Mouse (Mus musculus): ENCODE results near the gene Olfr433. TPM values are rescaled to one million over a fixed set of nuclear protein-coding genes. Genes with fewer than 3 reads are reported as not detected.

Olfr433 gene
- polyA plus RNA-seq, 1 experiment from 2014 or later: not detected

DNA sequence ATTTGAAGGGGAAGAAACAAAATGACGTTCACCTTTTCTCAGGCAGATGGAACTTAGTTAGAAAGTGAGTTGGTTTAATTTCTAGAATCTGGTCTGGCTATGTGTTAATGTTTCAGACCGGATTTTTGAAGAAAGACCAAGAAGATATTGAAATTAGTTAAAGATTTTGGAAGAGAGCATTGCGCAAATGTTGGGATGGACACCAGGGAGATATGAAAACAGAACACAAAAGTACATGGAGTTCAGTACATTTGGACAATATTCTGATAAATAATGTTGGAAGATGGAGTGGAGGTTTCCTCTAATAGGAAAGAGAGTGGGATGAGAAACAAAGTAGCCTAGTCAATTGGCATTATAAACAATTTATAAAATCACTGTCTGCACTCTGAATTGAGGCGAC, 11.0 kb downstream of the Olfr433 start:
- Histone ChIP-seq H3K36me3 (ENCODE audit: control insufficient read depth, insufficient read depth) (no peaks in the 10 kb centered on the region), H3K27me3 (replicated peaks; ENCODE audit: control insufficient read depth, insufficient read depth, low read length) (no peaks in the 10 kb centered on the region), H3K4me1 (replicated peaks; ENCODE audit: control insufficient read depth, insufficient read depth, low read length) (no peaks in the 10 kb centered on the region), H3K27ac (ENCODE audit: low read depth, low read length) (no peak overlapping the region), H3K9ac (ENCODE audit: low read depth, low read length) (no peak overlapping the region), H3K9me3 (ENCODE audit: control insufficient read depth) (no peaks in the 10 kb centered on the region), H3K4me2 (replicated peaks; ENCODE audit: low read depth) (no peak overlapping the region), H3K4me3 (ENCODE audit: low read depth, low read length) (no peak overlapping the region)
- no peak for TF ChIP-seq CTCF (IDR thresholded peaks at IDR 0.05; ENCODE audit: low read depth)
- no peak for ATAC-seq
- WGBS: 85% methylated on average over 4 of the region's 4 CpGs

DNA sequence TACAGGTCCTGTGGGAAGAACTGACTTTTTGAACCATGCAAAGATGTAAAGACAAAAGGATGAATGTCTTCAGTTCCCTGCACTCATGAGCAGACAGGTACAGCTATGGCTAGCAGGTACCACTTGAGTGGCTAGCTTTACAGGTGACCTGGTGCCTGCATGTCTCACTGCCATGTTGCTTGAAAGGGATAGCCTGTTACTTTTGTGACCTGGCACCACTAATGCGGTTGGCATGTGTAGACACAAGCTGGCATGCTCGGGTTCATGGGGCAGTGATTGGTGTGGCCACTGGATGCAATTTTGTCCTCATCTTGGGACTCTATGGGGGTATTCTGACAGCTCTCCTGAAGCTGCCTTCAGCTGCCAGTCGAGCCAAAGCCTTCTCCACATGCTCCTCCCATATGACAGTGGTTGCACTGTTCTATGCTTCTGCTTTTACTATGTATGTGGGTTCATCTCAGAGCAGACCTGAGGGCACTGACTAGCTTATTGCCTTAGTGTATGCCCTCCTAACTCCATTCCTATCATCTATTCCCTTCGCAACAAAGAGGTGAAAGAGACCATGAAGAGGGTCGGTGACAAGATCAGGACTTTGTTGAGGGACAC, 11.5 kb downstream of the Olfr433 start:
- TF ChIP-seq CTCF (IDR thresholded peaks at IDR 0.05; ENCODE audit: low read depth): no peak
- H3K27ac ChIP-seq (ENCODE audit: low read depth, low read length): no peak overlapping the region
- no peak overlapping the region for H3K4me3 ChIP-seq (ENCODE audit: low read depth, low read length)
- H3K4me1 ChIP-seq (replicated peaks; ENCODE audit: control insufficient read depth, insufficient read depth, low read length): no peaks in the 10 kb centered on the region
- no peaks in the 10 kb centered on the region for H3K36me3 ChIP-seq (ENCODE audit: control insufficient read depth, insufficient read depth)
- no peaks in the 10 kb centered on the region for H3K9me3 ChIP-seq (ENCODE audit: control insufficient read depth)
- no peak overlapping the region for H3K4me2 ChIP-seq (replicated peaks; ENCODE audit: low read depth)
- WGBS: 83% methylated on average over 5 of the region's 5 CpGs
- ATAC-seq: no peak
- H3K9ac ChIP-seq (ENCODE audit: low read depth, low read length): no peak overlapping the region
- no peaks in the 10 kb centered on the region for H3K27me3 ChIP-seq (replicated peaks; ENCODE audit: control insufficient read depth, insufficient read depth, low read length)

DNA sequence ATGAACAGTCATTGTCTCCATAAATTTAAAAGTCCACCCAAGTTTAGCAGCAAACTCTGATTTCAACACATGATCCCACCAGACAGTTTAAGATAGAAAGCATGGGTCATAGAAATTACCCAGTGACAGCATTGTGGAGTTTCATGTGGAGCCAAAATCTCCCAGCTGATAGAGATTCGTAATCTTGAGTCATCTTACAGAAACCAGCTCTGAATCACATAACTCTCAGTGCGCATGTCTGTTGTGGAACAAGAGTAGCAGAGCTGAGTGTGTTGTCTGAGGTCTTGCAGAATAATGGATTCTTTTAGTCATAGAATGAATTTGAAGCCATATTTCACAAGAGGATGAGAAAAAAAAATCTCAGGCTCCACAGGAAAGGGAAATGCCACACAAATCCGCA, 12.5 kb downstream of the Olfr433 start:
- Histone ChIP-seq H3K9me3 (ENCODE audit: control insufficient read depth) (no peaks in the 10 kb centered on the region), H3K4me1 (replicated peaks; ENCODE audit: control insufficient read depth, insufficient read depth, low read length) (no peaks in the 10 kb centered on the region), H3K36me3 (ENCODE audit: control insufficient read depth, insufficient read depth) (no peaks in the 10 kb centered on the region)

DNA sequence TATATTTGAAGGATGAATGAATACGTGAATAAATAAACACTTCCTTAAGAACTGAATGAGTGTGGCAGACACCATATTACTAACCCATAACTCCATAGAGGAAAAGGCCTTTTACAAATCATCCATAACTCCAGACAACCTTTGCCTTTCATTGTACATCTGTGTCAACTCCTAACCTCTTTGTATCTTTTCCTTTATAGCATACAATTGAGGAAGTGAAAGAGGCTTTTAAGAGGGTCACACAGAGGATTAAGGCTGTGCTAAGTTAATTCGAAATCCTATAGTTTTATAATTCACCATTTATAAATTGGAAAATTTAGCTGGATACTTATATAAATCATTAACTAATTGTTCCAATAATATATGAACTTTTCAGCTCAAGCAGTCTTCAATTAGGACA, 14.7 kb downstream of the Olfr433 start:
- no peak overlapping the region for H3K4me2 ChIP-seq (replicated peaks; ENCODE audit: low read depth)
- no peak for ATAC-seq
- H3K9me3 ChIP-seq (ENCODE audit: control insufficient read depth): no peaks in the 10 kb centered on the region
- H3K27ac ChIP-seq (ENCODE audit: low read depth, low read length): no peak overlapping the region
- TF ChIP-seq CTCF (IDR thresholded peaks at IDR 0.05; ENCODE audit: low read depth): no peak
- no peaks in the 10 kb centered on the region for H3K27me3 ChIP-seq (replicated peaks; ENCODE audit: control insufficient read depth, insufficient read depth, low read length)
- H3K36me3 ChIP-seq (ENCODE audit: control insufficient read depth, insufficient read depth): no peaks in the 10 kb centered on the region
- no peak overlapping the region for H3K9ac ChIP-seq (ENCODE audit: low read depth, low read length)
- no peaks in the 10 kb centered on the region for H3K4me1 ChIP-seq (replicated peaks; ENCODE audit: control insufficient read depth, insufficient read depth, low read length)
- no peak overlapping the region for H3K4me3 ChIP-seq (ENCODE audit: low read depth, low read length)
- 71% methylated on average over 2 of the region's 2 CpGs for WGBS

More for the DNA sequence above, 12.5 kb downstream of the Olfr433 start:
- Histone ChIP-seq H3K27me3 (replicated peaks; ENCODE audit: control insufficient read depth, insufficient read depth, low read length) (no peaks in the 10 kb centered on the region), H3K4me3 (ENCODE audit: low read depth, low read length) (no peak overlapping the region), H3K9ac (ENCODE audit: low read depth, low read length) (no peak overlapping the region), H3K4me2 (replicated peaks; ENCODE audit: low read depth) (no peak overlapping the region), H3K27ac (ENCODE audit: low read depth, low read length) (no peak overlapping the region)
- TF ChIP-seq CTCF (IDR thresholded peaks at IDR 0.05; ENCODE audit: low read depth): no peak
- no peak for ATAC-seq
- 72% methylated on average over 3 of the region's 3 CpGs for WGBS

DNA sequence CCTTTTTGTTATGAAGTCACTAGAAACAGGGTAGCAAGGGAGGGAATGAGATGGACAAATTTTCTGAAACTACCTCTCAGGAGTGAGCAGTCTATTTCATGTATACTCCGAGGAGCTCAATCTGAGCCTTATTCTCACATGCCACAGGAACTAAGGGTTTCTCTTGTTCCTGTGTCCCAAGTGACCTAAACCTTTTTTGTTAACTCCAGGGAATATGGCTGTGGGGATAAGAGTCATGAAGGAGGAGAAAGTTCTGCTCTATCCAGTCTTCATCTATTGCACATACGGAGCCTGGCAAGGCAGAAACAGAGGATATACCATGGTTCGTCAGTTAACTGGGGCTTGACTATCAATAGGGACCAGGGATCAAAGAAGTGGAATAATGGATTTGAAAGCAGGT, 25.8 kb downstream of the Olfr433 start, which contains the start of gene Olfr430:
Gene Olfr430 (plus strand): TSS at position 301 of the 400 bp plus-strand sequence.
- H3K27me3 ChIP-seq (replicated peaks; ENCODE audit: control insufficient read depth, insufficient read depth, low read length): no peaks in the 10 kb centered on the region
- no peak for TF ChIP-seq CTCF (IDR thresholded peaks at IDR 0.05; ENCODE audit: low read depth)
- WGBS: 92% methylated on average over 3 of the region's 3 CpGs
- H3K9ac ChIP-seq (ENCODE audit: low read depth, low read length): no peak within 1 kb of the TSS
- H3K36me3 ChIP-seq (ENCODE audit: control insufficient read depth, insufficient read depth): no peaks in the 10 kb centered on the region
- no peaks in the 10 kb centered on the region for H3K4me1 ChIP-seq (replicated peaks; ENCODE audit: control insufficient read depth, insufficient read depth, low read length)
- no peak within 1 kb of the TSS for H3K27ac ChIP-seq (ENCODE audit: low read depth, low read length)
- H3K9me3 ChIP-seq (ENCODE audit: control insufficient read depth): no peaks in the 10 kb centered on the region
- no peak within 1 kb of the TSS for H3K4me2 ChIP-seq (replicated peaks; ENCODE audit: low read depth)
- no peak within 1 kb of the TSS for H3K4me3 ChIP-seq (ENCODE audit: low read depth, low read length)
- no peak for ATAC-seq

DNA sequence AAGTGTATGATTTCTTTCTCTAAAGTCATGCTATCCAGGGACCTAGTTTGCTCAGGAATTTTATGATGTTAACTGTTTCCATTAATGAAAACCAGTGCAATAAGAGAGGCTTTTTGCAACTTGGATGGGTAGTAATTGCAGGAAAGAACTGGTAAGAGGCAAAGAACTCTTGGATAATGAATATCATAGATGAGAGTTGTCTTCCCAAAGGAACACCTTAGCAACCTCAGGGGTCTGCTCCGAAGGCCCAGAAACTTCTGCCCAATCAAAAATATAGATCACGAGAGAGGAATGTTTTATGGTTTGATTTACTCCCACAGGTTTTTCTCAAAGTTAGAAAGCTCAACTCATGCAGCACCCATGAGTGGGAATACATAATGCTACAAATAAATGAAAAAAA, 43.5 kb downstream of the Olfr433 start, which contains the start of gene Olfr429:
Gene Olfr429 (plus strand): TSS at position 301 of the 400 bp plus-strand sequence.
- Histone ChIP-seq H3K9me3 (ENCODE audit: control insufficient read depth) (no peaks in the 10 kb centered on the region), H3K4me1 (replicated peaks; ENCODE audit: control insufficient read depth, insufficient read depth, low read length) (no peaks in the 10 kb centered on the region), H3K36me3 (ENCODE audit: control insufficient read depth, insufficient read depth) (no peaks in the 10 kb centered on the region), H3K4me2 (replicated peaks; ENCODE audit: low read depth) (no peak within 1 kb of the TSS), H3K4me3 (ENCODE audit: low read depth, low read length) (no peak within 1 kb of the TSS), H3K9ac (ENCODE audit: low read depth, low read length) (no peak within 1 kb of the TSS), H3K27me3 (replicated peaks; ENCODE audit: control insufficient read depth, insufficient read depth, low read length) (no peaks in the 10 kb centered on the region), H3K27ac (ENCODE audit: low read depth, low read length) (no peak within 1 kb of the TSS)
- 88% methylated on average over 2 of the region's 2 CpGs for WGBS
- ATAC-seq: no peak
- TF ChIP-seq CTCF (IDR thresholded peaks at IDR 0.05; ENCODE audit: low read depth): no peak

Other genes with a start within 250 kb of the Olfr433 start
- 1.3 and 1.6 TPM in 2 replicates for gene Ifi211, start 127.7 kb upstream of the Olfr433 start, polyA plus RNA-seq (2015; fragmentation: Nextera tagmentation; extraction: Ambion mirVana)
- 4.3 and 6.1 TPM in 2 replicates for gene Mndal, start 98.2 kb upstream of the Olfr433 start, polyA plus RNA-seq (2015; fragmentation: Nextera tagmentation; extraction: Ambion mirVana)
- gene Ifi203, start 98.0 kb upstream of the Olfr433 start, polyA plus RNA-seq (2015; fragmentation: Nextera tagmentation; extraction: Ambion mirVana): 3.7 and 5.9 TPM in 2 replicates
- gene Ifi202b, start 58.0 kb upstream of the Olfr433 start, polyA plus RNA-seq (2015; fragmentation: Nextera tagmentation; extraction: Ambion mirVana): not detected in 2 replicates
- gene Ifi205, start 8.9 kb upstream of the Olfr433 start, polyA plus RNA-seq (2015; fragmentation: Nextera tagmentation; extraction: Ambion mirVana): 1.7 and 1.9 TPM in 2 replicates
- not detected in 2 replicates for gene Olfr432, start 8.5 kb downstream of the Olfr433 start, polyA plus RNA-seq (2015; fragmentation: Nextera tagmentation; extraction: Ambion mirVana)
- not detected in 2 replicates for gene Olfr430, start 25.9 kb downstream of the Olfr433 start, polyA plus RNA-seq (2015; fragmentation: Nextera tagmentation; extraction: Ambion mirVana)
- gene Olfr429, start 43.6 kb downstream of the Olfr433 start, polyA plus RNA-seq (2015; fragmentation: Nextera tagmentation; extraction: Ambion mirVana): not detected in 2 replicates
- gene Olfr427, start 56.2 kb downstream of the Olfr433 start, polyA plus RNA-seq (2015; fragmentation: Nextera tagmentation; extraction: Ambion mirVana): not detected in 2 replicates
- gene Olfr231, start 80.5 kb downstream of the Olfr433 start, polyA plus RNA-seq (2015; fragmentation: Nextera tagmentation; extraction: Ambion mirVana): not detected in 2 replicates
- gene Olfr424, start 90.8 kb downstream of the Olfr433 start, polyA plus RNA-seq (2015; fragmentation: Nextera tagmentation; extraction: Ambion mirVana): not detected in 2 replicates
- not detected in 2 replicates for gene Olfr420, start 114.9 kb downstream of the Olfr433 start, polyA plus RNA-seq (2015; fragmentation: Nextera tagmentation; extraction: Ambion mirVana)
- gene Spta1, start 132.1 kb downstream of the Olfr433 start, polyA plus RNA-seq (2015; fragmentation: Nextera tagmentation; extraction: Ambion mirVana): 0.04 TPM in 1 of 2 replicates, not detected in the other
- not detected in 2 replicates for gene Olfr419, start 211.4 kb downstream of the Olfr433 start, polyA plus RNA-seq (2015; fragmentation: Nextera tagmentation; extraction: Ambion mirVana)